9 mouse cellular contexts compared by ENCODE assay signal in genomic region chr11:94175694-94176093, GRCm38 (mm10). TPM values are rescaled to one million over a fixed set of nuclear protein-coding genes. Genes with fewer than 3 reads are reported as not detected.
DNase-seq lines count a peak whose midpoint lies in the region; ATAC-seq and TF ChIP-seq lines count a peak whose summit lies in the region.
"Had no signal": no experiment of that assay in that cellular context is flagged by ENCODE, and none has a peak within 500 bp of the region (broad histone marks: within the 10 kb centered on the region; RNA-seq: fewer than 3 reads in every experiment).

No protein-coding gene starts in this region.

- no peaks in the 10 kb centered on the region for H3K36me3 ChIP-seq in forebrain, embryonic 10.5 days (replicated peaks)
- no peaks in the 10 kb centered on the region for H3K36me3 ChIP-seq in forebrain, embryonic 11.5 days (ENCODE audit: control insufficient read depth, insufficient read depth, low read length)
- H3K36me3 ChIP-seq in E14TG2a.4 (ENCODE audit: insufficient read depth, low read length) = no peaks in the 10 kb centered on the region

- peak overlapping the region; percentile 42 for H3K27ac ChIP-seq in forebrain, embryonic 10.5 days
- no peak overlapping the region for H3K27ac ChIP-seq in forebrain, embryonic 11.5 days (ENCODE audit: low read depth, low read length)
- H3K27ac ChIP-seq: heart, adult 2 months had no signal

- H3K27me3 ChIP-seq in forebrain, embryonic 10.5 days (ENCODE audit: poor library complexity, severe bottlenecking) = no peaks in the 10 kb centered on the region
- no peaks in the 10 kb centered on the region for H3K27me3 ChIP-seq in forebrain, embryonic 11.5 days (ENCODE audit: control insufficient read depth, insufficient read depth, low read length)
- peaks cover 5% of the 10 kb centered on the region; the same call in 1 of the 2 replicates for H3K27me3 ChIP-seq in E14TG2a.4 (ENCODE audit: insufficient read depth, low read length)

- H3K9me3 ChIP-seq in forebrain, embryonic 10.5 days = no peaks in the 10 kb centered on the region
- H3K9me3 ChIP-seq in forebrain, embryonic 11.5 days (ENCODE audit: control insufficient read depth, low read length) = no peaks in the 10 kb centered on the region
- peaks cover under 1% of the 10 kb centered on the region for H3K9me3 ChIP-seq in E14TG2a.4 (ENCODE audit: low read length)

- TF ChIP-seq POLR2A in lung, adult 2 months (IDR thresholded peaks at IDR 0.05; ENCODE audit: borderline replicate concordance, extremely low read depth, low read depth, low read length) = no peak

- WGBS in forebrain, embryonic 10.5 days = 55% methylated on average over 8 of the region's 8 CpGs
- WGBS in forebrain, embryonic 11.5 days = 62% methylated on average over 8 of the region's 8 CpGs
- WGBS in lung, adult 2 months = 46% methylated on average over 8 of the region's 8 CpGs

- H3K4me2 ChIP-seq in forebrain, embryonic 11.5 days (ENCODE audit: low read depth, low read length, severe bottlenecking) = no peak overlapping the region

- ATAC-seq in forebrain, embryonic 11.5 days (replicated peaks; ENCODE audit: low FRiP score) = no peak

- no peak overlapping the region for H3K9ac ChIP-seq in forebrain, embryonic 11.5 days (ENCODE audit: low read length)

- H3K4me1 ChIP-seq in forebrain, embryonic 10.5 days = peaks cover 15% of the 10 kb centered on the region
- 0 out of 2 replicates have a peak, but pooled peaks cover 3% of the 10 kb centered on the region for H3K4me1 ChIP-seq in forebrain, embryonic 11.5 days (replicated peaks; ENCODE audit: control insufficient read depth, insufficient read depth, low read length)
- H3K4me1 ChIP-seq in E14TG2a.4 (replicated peaks; ENCODE audit: low read depth, low read length) = peaks cover 52% of the 10 kb centered on the region
- H3K4me1 ChIP-seq in lung, adult 2 months (ENCODE audit: control insufficient read depth, insufficient read depth, low read length) = no peaks in the 10 kb centered on the region; the same call in 1 of the 2 replicates

- TF ChIP-seq CTCF in E14TG2a.4 (conservative IDR thresholded peaks at IDR 0.05; ENCODE audit: low read length) = no peak
- no peak for TF ChIP-seq CTCF in lung, adult 2 months (IDR thresholded peaks at IDR 0.05; ENCODE audit: insufficient read depth, low read length)

- DNase-seq in forebrain, embryonic 10.5 days (ENCODE audit: extremely low spot score, low spot score) = no peak
- no peak for DNase-seq in forebrain, embryonic 11.5 days (ENCODE audit: low spot score)
- peak; percentile 42 for DNase-seq in heart, postnatal 4 days
- peak; percentile 33 for DNase-seq in lung, adult 2 months
- no peak for DNase-seq in right cerebral cortex, postnatal 10 days (ENCODE audit: low spot score in 2 of 2)
- no peak for DNase-seq in cerebellum, adult 8-10 months
- DNase-seq in right cerebral cortex, postnatal 36 days (ENCODE audit: low spot score in 2 of 2) = no peak

- H3K4me3 ChIP-seq in forebrain, embryonic 10.5 days = no peak overlapping the region
- no peak overlapping the region for H3K4me3 ChIP-seq in forebrain, embryonic 11.5 days (ENCODE audit: low read depth, low read length)
- peak overlapping the region; percentile 54 for H3K4me3 ChIP-seq in E14TG2a.4 (replicated peaks; ENCODE audit: low read length)
- no peak overlapping the region for H3K4me3 ChIP-seq in lung, adult 2 months (replicated peaks; ENCODE audit: extremely low read depth, low read depth, low read length)
- H3K4me3 ChIP-seq: heart, adult 2 months had no signal

RNA-seq across cellular contexts. Expression of gene Tob1, which starts 35.6 kb away (rescaled TPM):
- polyA plus RNA-seq in forebrain, embryonic 10.5 days (2016; fragmentation: Nextera tagmentation; extraction: Ambion mirVana) = 18.8 and 20.1 TPM in 2 replicates
- polyA plus RNA-seq in forebrain, embryonic 11.5 days (2014; fragmentation: Nextera tagmentation; extraction: Ambion mirVana) = 43.0 and 44.0 TPM in 2 replicates
- total RNA-seq in heart, postnatal 4 days (2021) = 10 to 100 TPM; 62.2 to 69.9 TPM
- 27.9 and 37.2 TPM in 2 replicates for polyA plus RNA-seq in lung, adult 2 months (2012; rRNA removed)

Comparison
In these comparisons a context has a peak if more than half of its experiments do, and no peak if none do; other contexts are left out.
1. DNase-seq: peak in heart, postnatal 4 days (single experiment) and lung, adult 2 months (single experiment); none in forebrain, embryonic 10.5 days (single experiment), forebrain, embryonic 11.5 days (single experiment), right cerebral cortex, postnatal 10 days (0 of 2), cerebellum, adult 8-10 months (single experiment) and right cerebral cortex, postnatal 36 days (0 of 2).